Mouse (Mus musculus) embryonic facial prominence, embryonic 14.5 days (tissue): ENCODE data around the gene Caml. TPM values are rescaled to one million over a fixed set of nuclear protein-coding genes. Genes with fewer than 3 reads are reported as not detected.

Source experiments
- ATAC-seq: fragments of 200-750 bp; cut with Nextera tagmentation; 2 replicates; pipeline ENCODE4 v1.8.0; 2017; ENCODE audit warnings: low read depth, moderate number of reproducible peaks, moderate TSS enrichment
- DNase-seq: peaks from one replicate; pipeline ENCODE4 v3.0.0-alpha.2; 2015; ENCODE audit warnings: low spot score
- H3K27ac ChIP-seq: fragments of 300-500 bp; sonication (generic); replicated peaks from 2 replicates; pipeline ENCODE4 v1.5.1; 2014; ENCODE audit warnings: low read depth, mild to moderate bottlenecking, low read length, moderate library complexity
- H3K27me3 ChIP-seq: fragments of 300-500 bp; sonication (generic); replicated peaks from 2 replicates; pipeline ENCODE4 v1.6.1; 2014; ENCODE audit warnings: low read length; ENCODE audit not compliant: control insufficient read depth, insufficient read depth
- H3K36me3 ChIP-seq: fragments of 300-500 bp; sonication (generic); 2 replicates; pipeline ENCODE4 v1.6.1; 2014; ENCODE audit warnings: low read length, mixed read lengths; ENCODE audit not compliant: control insufficient read depth, insufficient read depth
- H3K4me1 ChIP-seq: fragments of 300-500 bp; sonication (generic); 2 replicates; pipeline ENCODE4 v1.6.1; 2014; ENCODE audit warnings: antibody characterized with exemption, low read length; ENCODE audit not compliant: control insufficient read depth, insufficient read depth
- H3K4me2 ChIP-seq: fragments of 300-500 bp; sonication (generic); 2 replicates; pipeline ENCODE4 v1.6.1; 2014; ENCODE audit warnings: low read depth, mild to moderate bottlenecking, low read length, moderate library complexity, mixed read lengths
- H3K4me3 ChIP-seq: fragments of 300-500 bp; sonication (generic); 2 replicates; pipeline ENCODE4 v1.5.1; 2014; ENCODE audit warnings: low read depth, mild to moderate bottlenecking, low read length
- H3K9ac ChIP-seq: fragments of 300-500 bp; sonication (generic); 2 replicates; pipeline ENCODE4 v1.6.1; 2014; ENCODE audit warnings: low read depth, mild to moderate bottlenecking, low read length, moderate library complexity, mixed read lengths
- H3K9me3 ChIP-seq: fragments of 300-500 bp; sonication (generic); 2 replicates; pipeline ENCODE4 v1.6.1; 2016; ENCODE audit warnings: low read length; ENCODE audit not compliant: control insufficient read depth
- WGBS: fragments of 180-500 bp; shearing (Covaris S2); extraction: QIAGEN DNeasy Blood & Tissue Kit; methylation state at CpG from one replicate; pipeline ENCODE4 v1.1.7; 2014; 5-methylcytosine and 5-hydroxymethylcytosine counted together
- polyA plus RNA-seq: library from polyadenylated mRNA; unstranded; fragments of >200 nt; fragmentation: Nextera tagmentation; extraction: Ambion mirVana; gene quantifications from 2 replicates; pipeline ENCODE4 v1.2.1, GENCODE M21; 2014

Caml gene
- polyA plus RNA-seq, 1 experiment from 2014 or later, result 59.8 TPM

DNA sequence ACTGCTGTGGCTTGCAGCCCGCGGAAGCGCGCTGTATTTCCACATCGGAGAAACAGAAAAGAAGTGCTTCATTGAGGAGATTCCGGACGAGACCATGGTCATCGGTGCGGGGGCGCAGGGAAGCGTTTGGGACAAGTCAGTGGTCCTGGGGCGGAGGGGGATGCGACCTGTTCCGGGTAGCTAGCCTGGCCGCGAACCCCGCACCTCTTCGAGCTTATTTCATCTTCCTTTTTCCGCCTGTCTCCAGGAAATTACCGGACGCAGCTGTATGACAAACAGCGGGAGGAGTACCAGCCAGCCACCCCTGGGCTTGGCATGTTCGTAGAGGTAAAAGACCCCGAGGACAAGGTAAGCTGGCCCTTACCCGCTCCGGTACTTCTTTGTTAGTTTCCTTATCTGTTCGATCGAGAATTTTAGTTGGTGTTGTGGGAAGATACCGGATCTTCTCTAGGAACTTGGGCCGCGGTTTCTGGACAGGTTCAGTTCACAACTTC lies 29.5 kb upstream of the Caml start:
- H3K27ac ChIP-seq, result peak overlapping the region; percentile 71
- peak overlapping the region; percentile 90 for H3K4me3 ChIP-seq
- H3K27me3 ChIP-seq, result no peaks in the 10 kb centered on the region
- WGBS, result under 1% methylated on average over 31 of the region's 31 CpGs
- H3K9me3 ChIP-seq, result no peaks in the 10 kb centered on the region
- no peak for DNase-seq
- H3K4me1 ChIP-seq, result peaks cover 6% of the 10 kb centered on the region; the same call in 1 of the 2 replicates
- H3K9ac ChIP-seq, result peak overlapping the region; percentile 93
- peaks cover 39% of the 10 kb centered on the region for H3K36me3 ChIP-seq
- ATAC-seq, result peak; percentile 19
- peak overlapping the region; percentile 77 for H3K4me2 ChIP-seq

DNA sequence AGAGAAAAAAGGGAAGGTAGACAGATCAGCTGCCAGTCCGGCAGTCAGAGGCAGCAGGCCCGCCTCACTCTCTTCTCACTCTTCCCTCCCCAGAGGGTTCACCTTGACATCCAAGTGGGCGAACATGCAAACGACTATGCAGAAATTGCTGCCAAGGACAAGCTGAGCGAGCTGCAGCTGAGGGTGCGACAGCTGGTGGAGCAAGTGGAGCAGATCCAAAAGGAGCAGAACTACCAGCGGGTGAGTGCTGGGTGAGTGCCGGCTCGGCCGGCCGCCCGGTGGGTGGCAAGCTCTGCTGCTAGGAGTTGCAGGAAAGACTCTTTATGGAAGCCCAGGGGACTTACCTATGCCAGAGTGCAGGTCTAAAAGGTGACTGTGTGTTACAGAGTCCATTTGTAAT lies 27.4 kb upstream of the Caml start:
- H3K4me1 ChIP-seq, result peaks cover 6% of the 10 kb centered on the region; the same call in 1 of the 2 replicates
- H3K9ac ChIP-seq, result no peak overlapping the region
- ATAC-seq, result no peak
- no peak overlapping the region for H3K4me3 ChIP-seq
- H3K27ac ChIP-seq, result no peak overlapping the region
- no peak for DNase-seq
- peaks cover 39% of the 10 kb centered on the region for H3K36me3 ChIP-seq
- no peaks in the 10 kb centered on the region for H3K9me3 ChIP-seq
- H3K27me3 ChIP-seq, result no peaks in the 10 kb centered on the region
- WGBS, result 93% methylated on average over 12 of the region's 12 CpGs
- no peak overlapping the region for H3K4me2 ChIP-seq

DNA sequence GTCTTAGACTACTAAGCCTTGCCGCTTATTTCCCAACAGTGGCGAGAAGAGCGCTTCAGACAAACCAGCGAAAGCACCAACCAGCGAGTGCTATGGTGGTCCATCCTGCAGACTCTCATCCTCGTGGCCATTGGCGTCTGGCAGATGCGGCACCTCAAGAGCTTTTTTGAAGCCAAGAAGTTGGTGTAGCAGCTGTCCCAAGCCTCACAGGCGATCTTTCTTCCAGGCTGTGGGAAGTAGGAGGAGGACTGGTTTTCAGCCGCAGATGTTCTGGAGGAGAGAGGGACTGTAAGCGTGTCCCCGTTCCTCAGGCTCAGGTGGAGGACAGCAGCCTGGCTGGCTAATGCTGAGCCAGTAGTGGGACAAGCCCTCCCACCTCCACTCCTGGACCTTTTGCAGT lies 26.0 kb upstream of the Caml start:
- H3K4me3 ChIP-seq, result no peak overlapping the region
- H3K36me3 ChIP-seq, result peaks cover 39% of the 10 kb centered on the region
- DNase-seq (no peak), ATAC-seq (no peak)
- H3K27ac ChIP-seq, result no peak overlapping the region
- WGBS, result 96% methylated on average over 12 of the region's 12 CpGs
- H3K4me1 ChIP-seq, result peaks cover 12% of the 10 kb centered on the region
- no peaks in the 10 kb centered on the region for H3K27me3 ChIP-seq
- no peak overlapping the region for H3K4me2 ChIP-seq
- H3K9ac ChIP-seq, result no peak overlapping the region
- no peaks in the 10 kb centered on the region for H3K9me3 ChIP-seq

DNA sequence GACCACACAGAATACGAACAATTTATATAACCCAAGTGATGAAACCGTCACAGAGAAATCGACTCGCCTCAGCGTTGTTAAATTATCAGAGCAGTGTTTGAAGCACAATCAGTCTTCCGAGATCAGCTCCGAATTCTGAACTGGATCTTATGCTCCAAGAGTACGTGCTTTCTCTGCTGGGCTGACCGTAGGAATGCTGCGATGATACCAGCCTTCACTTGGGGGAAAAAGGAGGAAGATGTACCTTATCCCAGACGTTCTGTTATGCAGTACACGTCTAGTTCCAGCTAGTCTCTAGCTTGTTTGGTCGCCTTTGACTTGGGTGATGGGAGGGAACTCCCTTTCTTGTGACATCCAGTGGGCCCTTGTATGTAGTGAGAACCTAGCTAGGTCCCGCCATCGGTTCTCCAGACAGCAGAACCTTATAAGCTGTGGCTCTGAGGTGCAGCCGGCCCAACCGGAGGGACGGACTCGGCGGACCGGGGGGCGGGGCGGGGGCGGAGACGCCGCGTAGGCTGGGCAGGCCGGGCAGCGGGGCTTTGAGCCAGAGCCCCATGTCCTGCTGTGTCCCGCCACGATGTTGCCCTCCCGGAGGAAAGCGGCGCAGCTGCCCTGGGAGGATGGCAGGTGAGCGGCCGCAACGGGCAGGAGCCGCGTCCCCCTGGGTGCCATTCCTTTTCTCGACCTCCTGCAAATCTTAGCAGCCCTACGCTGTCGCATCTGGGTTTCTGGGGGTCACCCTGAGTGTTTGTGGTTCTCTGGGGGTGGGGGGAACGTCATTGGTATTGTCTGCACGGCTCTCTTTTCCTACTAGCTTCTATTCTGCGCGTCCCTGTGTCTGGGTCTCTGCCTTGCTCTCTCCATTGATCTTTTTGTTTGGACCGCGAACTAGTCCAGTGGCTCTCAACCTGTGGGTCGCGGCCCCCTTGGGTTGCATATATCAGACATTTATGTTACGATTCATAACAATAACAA lies 23.0 kb upstream of the Caml start, which contains the start of gene B4galt7:
Gene B4galt7 (plus strand): TSS at position 331 of the 975 bp plus-strand sequence.
- WGBS, result 11% methylated on average over 37 of the region's 51 CpGs
- peak within 1 kb of the TSS; percentile 85 for H3K9ac ChIP-seq
- peaks cover 41% of the 10 kb centered on the region for H3K36me3 ChIP-seq
- H3K9me3 ChIP-seq, result no peaks in the 10 kb centered on the region
- no peaks in the 10 kb centered on the region for H3K27me3 ChIP-seq
- peak; percentile 86 for DNase-seq
- H3K4me3 ChIP-seq, result peak within 1 kb of the TSS; percentile 90
- H3K4me1 ChIP-seq, result peaks cover 6% of the 10 kb centered on the region
- H3K4me2 ChIP-seq, result peak within 1 kb of the TSS; percentile 68
- peak; percentile 92 for ATAC-seq
- H3K27ac ChIP-seq, result no peak within 1 kb of the TSS; the same call in 1 of the 2 replicates

DNA sequence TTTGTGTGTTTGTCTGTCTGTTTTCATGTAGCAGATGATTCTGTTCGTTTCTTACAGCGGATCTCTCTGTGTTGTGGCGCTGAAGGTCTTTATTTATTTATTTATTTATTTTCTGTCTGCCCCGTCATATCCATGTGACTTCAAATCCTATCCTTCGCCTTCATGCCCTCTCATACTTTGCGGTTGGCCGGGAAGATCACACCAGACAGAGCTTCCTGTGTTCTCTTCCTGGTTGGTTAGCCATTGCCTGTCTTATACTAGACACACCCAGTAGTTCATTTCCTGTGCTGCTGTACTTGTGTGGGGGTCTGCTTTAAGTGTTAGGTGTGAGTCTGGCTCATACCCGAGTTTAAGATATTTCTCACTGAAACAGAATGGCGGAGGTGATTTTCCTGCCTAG lies 22.1 kb upstream of the Caml start:
- WGBS, result 16% methylated on average over 9 of the region's 9 CpGs
- peaks cover 39% of the 10 kb centered on the region for H3K36me3 ChIP-seq
- DNase-seq, result peak; percentile 16

DNA sequence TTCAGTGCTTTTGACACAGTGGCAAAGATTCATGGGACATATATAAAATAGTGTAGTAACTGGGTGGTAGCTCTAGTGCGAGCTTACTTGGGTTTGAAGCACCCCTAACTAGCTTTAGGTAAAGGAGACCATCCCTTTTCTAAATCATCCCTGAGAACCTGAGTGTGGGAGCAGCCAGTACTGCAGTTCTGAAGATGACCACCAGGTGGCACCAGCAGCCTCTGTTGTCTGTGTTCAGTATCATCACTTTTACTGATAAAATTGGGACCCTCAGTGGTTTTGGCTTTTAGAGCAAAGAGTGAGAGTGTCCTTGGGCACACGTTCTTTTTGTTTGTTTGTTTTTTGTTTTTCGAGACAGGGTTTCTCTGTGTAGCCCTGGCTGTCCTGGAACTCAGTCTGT lies 21.2 kb upstream of the Caml start:
- H3K27me3 ChIP-seq, result no peaks in the 10 kb centered on the region
- no peaks in the 10 kb centered on the region for H3K9me3 ChIP-seq
- DNase-seq (peak; percentile 68), ATAC-seq (no peak; the same call in 1 of the 2 replicates)
- no peak overlapping the region for H3K9ac ChIP-seq
- peaks cover 6% of the 10 kb centered on the region for H3K4me1 ChIP-seq
- peaks cover 36% of the 10 kb centered on the region for H3K36me3 ChIP-seq
- H3K4me2 ChIP-seq, result no peak overlapping the region
- WGBS, result 9% methylated on average over 3 of the region's 3 CpGs
- H3K27ac ChIP-seq, result no peak overlapping the region
- no peak overlapping the region for H3K4me3 ChIP-seq

More for the DNA sequence above, 22.1 kb upstream of the Caml start:
- ATAC-seq, result no peak
- H3K4me2 ChIP-seq, result peak overlapping the region; percentile 68
- H3K27me3 ChIP-seq, result no peaks in the 10 kb centered on the region
- H3K27ac ChIP-seq, result no peak overlapping the region
- H3K9me3 ChIP-seq, result no peaks in the 10 kb centered on the region
- peaks cover 6% of the 10 kb centered on the region for H3K4me1 ChIP-seq
- H3K4me3 ChIP-seq, result peak overlapping the region; percentile 90
- peak overlapping the region; percentile 85 for H3K9ac ChIP-seq

DNA sequence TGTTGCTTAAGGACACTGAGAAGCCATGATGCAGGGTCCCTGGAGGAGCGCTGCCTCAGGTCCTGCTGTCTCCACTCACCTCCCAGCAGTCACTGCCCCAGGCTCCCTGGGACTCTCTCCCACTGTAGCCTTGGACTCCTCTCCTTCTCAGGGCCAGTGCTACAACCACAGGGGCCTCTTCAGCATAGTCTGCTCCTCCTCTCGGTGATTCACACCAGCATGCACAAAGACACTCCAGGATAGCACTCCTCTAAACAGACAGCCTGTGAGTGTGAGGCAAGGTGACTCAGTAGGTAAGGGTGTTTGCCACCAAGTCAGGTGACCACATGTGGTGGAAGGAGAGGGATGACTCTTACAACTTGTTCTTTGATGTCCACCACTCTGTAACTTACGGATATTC lies 18.2 kb upstream of the Caml start:
- Histone ChIP-seq H3K4me3 (no peak overlapping the region), H3K9me3 (no peaks in the 10 kb centered on the region), H3K4me1 (peaks cover 6% of the 10 kb centered on the region), H3K27ac (no peak overlapping the region), H3K27me3 (no peaks in the 10 kb centered on the region), H3K36me3 (peaks cover 48% of the 10 kb centered on the region), H3K4me2 (no peak overlapping the region), H3K9ac (no peak overlapping the region)
- 91% methylated on average over 3 of the region's 3 CpGs for WGBS
- ATAC-seq, result no peak
- no peak for DNase-seq

DNA sequence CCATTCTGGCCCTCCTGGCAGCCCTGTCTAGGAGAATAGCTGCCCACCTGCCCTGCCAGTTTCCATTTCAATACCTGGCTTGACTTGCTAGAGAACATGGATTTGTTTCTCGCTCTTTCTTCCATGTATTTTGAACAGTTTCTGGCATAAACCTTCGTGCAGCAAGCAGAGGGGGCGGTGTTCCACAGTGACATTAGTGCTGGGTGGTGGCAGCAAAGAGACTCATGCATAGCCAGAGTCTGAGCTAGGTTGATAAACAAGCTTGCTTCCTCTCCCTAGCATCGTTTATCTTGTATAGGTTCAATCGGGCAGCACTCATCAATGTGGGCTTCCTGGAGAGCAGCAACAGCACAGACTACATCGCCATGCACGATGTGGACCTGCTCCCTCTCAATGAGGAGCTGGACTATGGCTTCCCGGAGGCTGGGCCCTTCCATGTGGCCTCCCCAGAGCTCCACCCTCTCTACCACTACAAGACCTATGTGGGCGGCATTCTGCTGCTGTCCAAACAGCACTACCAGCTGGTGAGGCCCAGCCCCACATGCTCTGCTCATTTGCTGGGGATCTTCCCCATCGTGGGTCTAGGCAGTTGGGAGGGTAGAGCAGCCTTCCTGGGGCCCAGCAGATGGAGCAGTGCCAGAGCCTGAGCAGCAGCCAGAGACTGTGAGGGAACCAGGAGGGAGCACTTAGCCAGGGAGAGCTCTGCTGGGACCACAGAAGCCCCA lies 15.7 kb upstream of the Caml start:
- Histone ChIP-seq H3K4me3 (no peak overlapping the region), H3K27ac (no peak overlapping the region), H3K4me1 (no peaks in the 10 kb centered on the region), H3K27me3 (no peaks in the 10 kb centered on the region), H3K36me3 (peaks cover 60% of the 10 kb centered on the region), H3K9me3 (no peaks in the 10 kb centered on the region), H3K9ac (no peak overlapping the region), H3K4me2 (no peak overlapping the region)
- WGBS, result 82% methylated on average over 10 of the region's 10 CpGs
- DNase-seq, result no peak
- ATAC-seq, result no peak
